Mouse (Mus musculus): ENCODE results near the gene Fibp.

GRCm38 (mm10) chr19:5488878-5489571 is 28.6 kb downstream of the Fibp start:
- TF ChIP-seq CTCF (IDR thresholded peaks at IDR 0.05; ENCODE audit: low read depth) = peak; percentile 46; the same call in 1 of the 2 replicates
- TF ChIP-seq EP300 (optimal IDR thresholded peaks at IDR 0.05) = no peak

All from stomach, postnatal 0 days (tissue).